Mouse (Mus musculus) retina, embryonic 14.5 days (tissue): ENCODE results near the gene Xirp1.
"Not testable (repeated sequence)": the region's sequence is repeated elsewhere in the genome, so short reads cannot be mapped to it uniquely, and the experiment has no call there.

Experiments
- DNase-seq: peaks from one replicate; pipeline ENCODE4 v3.0.0-alpha.2; 2015; ENCODE audit warnings: low spot score

The Xirp1 gene

DNA sequence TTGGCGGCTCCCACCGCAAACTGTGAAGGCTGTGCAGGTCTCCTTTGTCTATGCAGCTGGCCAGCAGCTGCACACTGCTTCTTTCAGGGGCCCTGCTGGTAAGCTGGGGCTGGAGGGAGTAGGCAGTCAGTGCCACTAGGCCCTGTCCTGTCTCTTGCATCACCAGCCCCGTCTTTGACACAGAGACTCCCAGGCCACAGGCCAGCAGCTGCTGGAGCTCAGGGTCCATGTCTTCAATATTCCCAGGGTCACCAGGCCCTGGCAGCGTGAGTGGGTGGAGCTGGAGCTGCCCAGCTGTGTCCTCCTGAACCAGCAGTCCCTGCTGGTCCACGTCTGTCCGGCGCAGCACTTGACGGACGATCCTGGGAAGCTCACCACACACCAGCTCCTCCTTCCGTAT, 6.4 kb downstream of the Xirp1 start:
- no peak for DNase-seq

DNA sequence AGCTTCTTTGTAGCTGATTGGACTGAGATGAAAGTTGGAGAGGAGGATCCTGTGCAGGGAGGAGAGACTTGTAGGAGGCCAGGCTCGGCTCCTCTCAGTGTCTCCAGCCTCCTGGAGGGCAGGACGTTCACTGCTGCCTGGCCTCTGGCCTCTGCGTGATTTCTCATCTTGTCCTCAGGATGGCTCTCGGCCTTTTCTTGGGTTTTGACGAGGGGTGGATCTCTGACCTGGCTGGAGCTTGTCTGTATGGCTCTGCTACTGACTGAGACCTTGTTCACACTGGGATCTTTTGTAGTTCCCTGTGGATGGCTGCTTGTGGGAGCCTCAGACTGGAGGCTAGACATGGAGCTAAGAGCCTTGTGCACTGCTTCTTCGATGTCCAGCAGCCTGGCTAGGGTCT, 8.6 kb downstream of the Xirp1 start:
- no peak for DNase-seq

DNA sequence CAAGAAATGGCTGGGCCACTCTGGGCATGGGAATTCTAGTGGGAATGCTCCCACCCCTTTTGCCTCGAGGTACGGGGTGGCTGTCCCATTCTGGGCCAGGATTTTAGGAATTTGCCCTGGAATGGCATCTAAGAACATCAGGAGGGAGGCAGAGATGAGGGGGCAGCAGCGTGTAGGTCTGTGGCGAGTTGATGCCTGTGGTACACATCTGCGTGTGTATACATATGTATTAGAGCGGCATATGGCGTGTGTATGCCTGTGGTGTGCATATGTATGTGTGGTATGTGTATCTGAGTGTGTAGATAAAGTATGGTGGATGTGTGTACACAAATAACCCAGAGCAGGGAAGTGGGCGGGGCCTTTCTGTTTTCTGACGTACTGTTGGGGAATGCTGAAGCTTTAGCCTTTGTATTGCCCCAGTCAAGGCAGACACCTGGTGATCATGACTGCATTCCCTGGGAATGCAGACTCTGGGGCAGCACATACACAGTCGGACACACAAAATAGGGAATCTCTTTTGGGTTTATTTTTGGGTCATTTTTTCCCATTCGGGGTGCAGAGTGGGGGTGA, 10.1 kb downstream of the Xirp1 start:
- DNase-seq, result no peak

GRCm38 (mm10) chr9:120012781-120013180, 10.6 kb downstream of the Xirp1 start:
- DNase-seq, result no peak

- DNase-seq, result not testable (repeated sequence)
Measured at GRCm38 (mm10) chr9:120012161-120012560, 11.2 kb downstream of the Xirp1 start.

DNA sequence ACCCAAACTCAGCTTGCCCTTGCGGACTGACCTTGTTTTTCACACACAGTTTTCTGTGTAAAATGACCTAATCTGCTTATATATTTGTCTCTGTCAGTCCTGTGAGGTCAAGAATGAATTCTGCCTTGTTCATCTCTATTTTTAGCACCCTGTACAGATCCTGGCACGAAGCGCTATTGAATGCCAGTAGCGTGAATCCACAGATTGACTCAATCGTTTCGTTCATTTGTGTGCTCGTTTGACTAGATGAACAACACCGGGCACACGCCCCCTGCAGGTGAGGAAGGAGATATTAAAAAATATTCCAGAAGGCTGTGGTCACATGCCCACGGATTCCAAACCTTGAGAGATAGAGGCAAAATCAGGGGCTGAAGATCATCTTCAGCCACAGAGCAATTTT, 11.9 kb downstream of the Xirp1 start:
- DNase-seq, result peak; percentile 87

- DNase-seq, result peak; percentile 95
Measured at GRCm38 (mm10) chr9:120010781-120011511, 12.5 kb downstream of the Xirp1 start.

- DNase-seq, result no peak
Measured at GRCm38 (mm10) chr9:120009871-120010270, 13.5 kb downstream of the Xirp1 start.

- DNase-seq, result no peak
Measured at GRCm38 (mm10) chr9:120009226-120009841, 14.1 kb downstream of the Xirp1 start.

DNA sequence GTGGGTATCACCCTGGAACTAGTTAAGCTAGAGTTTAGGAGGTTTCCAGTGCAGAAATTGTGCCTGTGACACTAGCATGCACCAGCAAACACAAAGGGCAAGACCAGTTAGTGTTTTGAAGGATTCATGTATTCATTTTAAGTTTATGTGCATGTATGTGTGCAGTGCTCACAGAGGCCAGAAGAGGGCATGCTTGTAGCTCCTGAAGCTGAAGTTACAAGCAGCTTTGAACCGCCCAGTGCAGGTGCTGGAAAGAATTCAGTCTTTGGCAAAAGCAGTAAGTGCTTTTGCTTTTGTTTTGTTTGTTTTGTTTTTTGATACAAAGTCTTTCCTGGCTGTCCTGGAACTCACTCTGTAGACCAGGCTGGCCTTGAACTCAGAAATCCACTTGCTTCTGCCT, 15.6 kb downstream of the Xirp1 start:
- no peak for DNase-seq

DNA sequence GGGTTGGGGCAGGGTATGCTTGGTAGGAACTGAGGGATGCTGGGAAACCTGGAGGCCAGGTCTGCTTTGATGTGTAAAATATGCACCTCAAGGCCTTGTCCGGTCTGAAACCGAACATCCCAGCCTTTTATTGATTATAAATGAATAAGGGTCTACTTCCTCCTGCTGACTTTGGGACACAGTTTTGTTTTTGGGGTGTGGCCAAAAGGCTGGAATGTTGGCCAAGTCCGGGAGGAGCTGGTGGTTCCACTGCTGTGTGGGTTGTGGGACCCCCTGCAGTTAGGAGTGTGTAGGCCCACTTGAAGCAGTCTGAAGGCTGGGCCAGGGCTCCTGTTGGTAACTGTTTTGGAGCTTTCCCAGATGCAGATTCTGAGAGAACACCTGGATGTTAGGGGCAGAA, 17.5 kb downstream of the Xirp1 start:
- no peak for DNase-seq

DNA sequence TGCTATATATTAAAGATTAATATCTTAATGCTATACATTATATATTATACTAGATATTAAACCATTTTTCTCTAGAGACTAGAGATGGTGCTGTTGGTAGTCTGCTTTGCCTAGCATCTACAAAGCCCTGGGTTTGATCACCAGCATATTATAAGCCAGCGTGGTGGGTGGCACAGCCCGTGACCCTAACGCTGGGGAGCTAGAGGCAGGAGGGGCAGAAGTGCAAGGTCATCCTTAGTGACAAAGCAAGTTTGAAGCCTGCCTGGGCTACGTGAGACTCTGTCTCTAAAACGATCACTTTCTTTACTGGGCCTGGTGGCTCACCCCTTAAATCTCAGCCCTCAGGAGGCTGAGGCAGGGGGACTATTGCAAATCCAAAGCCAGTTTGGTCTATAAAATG, 20.5 kb downstream of the Xirp1 start:
- DNase-seq, result no peak

- peak; percentile 83 for DNase-seq
Measured at GRCm38 (mm10) chr9:120001945-120002725, 21.3 kb downstream of the Xirp1 start.

GRCm38 (mm10) chr9:120000761-120001160, 22.6 kb downstream of the Xirp1 start:
- DNase-seq, result no peak

- DNase-seq, result no peak
Measured at GRCm38 (mm10) chr9:119999636-120000035, 23.8 kb downstream of the Xirp1 start.

GRCm38 (mm10) chr9:119998776-119999175, 24.6 kb downstream of the Xirp1 start:
- no peak for DNase-seq

DNA sequence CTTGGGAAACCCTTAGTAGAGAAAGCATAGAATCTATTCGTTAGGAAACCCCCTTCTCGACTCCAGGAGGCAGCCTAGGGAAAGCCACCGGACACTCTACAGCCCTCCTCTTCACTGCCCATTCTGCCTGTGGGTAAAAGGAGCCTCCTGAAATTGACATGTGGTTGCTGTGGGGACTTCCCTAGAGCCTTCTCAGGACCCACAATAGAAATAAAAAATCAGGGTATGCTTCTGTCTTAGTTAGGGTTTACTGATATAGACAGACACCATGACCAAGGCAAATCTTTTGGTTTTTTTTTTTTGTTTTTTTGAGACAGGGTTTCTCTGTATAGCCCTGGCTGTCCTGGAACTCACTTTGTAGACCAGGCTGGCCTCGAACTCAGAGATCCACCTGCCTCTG, 27.3 kb downstream of the Xirp1 start:
- DNase-seq, result no peak

DNA sequence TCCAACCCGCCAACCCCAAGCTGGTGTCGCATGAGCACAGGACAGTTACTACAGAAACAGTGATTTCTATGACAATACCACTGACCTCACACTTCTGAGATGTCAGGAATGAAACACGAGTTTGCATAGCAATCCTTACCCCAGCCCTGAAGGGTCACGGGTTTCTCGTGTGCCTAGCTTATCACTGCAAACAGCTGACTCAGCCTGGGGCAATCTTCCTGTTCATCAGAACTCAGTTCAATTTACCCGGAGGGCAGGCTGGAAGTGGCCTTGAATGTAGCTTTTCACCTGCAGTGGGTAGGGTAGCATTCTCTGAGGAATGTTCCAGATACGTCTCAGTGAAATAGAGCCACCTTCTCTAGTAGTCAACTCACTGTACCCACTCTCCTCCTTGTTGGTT, 29.2 kb downstream of the Xirp1 start:
- no peak for DNase-seq

GRCm38 (mm10) chr9:119993092-119993844, 30.1 kb downstream of the Xirp1 start:
- DNase-seq, result no peak

DNA sequence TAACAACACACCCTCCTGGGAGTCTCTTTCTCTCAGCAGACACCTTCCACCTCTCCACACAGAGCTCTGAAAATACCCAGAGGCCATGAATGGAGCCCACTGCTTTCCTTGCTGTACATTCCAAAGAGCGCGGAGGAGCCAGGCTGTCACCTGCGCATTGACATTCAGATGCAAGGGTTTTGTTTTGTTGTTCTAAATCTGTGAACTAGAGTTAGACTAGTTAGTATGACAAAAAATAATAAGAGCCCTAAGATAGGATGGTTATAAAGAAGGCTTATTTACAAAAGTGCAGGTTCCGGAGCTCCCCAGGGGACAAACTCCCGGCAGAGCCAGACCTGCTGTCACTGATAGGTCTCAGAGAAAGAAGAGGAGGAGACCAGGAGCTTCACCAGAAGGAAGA, 32.1 kb downstream of the Xirp1 start:
- no peak for DNase-seq

GRCm38 (mm10) chr9:119988304-119988703, 35.1 kb downstream of the Xirp1 start:
- no peak for DNase-seq
